ENCODE assay signal across 8 mouse cellular contexts in the genomic region with DNA sequence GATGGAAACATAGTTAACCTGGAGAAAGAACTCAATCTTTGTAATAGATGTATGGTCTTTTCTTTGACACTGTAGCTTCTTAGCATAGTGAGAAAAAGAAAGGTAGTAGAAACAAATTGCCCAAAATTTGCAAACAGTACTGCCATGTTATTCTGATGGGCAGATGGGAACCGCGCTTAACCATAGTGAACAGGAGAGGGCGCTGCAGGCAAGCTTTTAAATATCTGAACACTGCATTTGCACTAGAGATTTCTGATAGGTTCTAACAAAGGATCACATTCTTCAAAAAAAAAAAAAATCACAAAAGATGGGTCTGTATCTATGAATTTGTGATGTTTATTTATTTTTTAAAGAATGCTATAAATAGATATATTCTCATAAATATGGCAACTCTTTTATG. TPM values are rescaled to one million over a fixed set of nuclear protein-coding genes. Genes with fewer than 3 reads are reported as not detected.
DNase-seq lines count a peak whose midpoint lies in the region; ATAC-seq and TF ChIP-seq lines count a peak whose summit lies in the region.

No protein-coding gene starts in this region.

- H3K4me2 ChIP-seq in embryonic facial prominence, embryonic 14.5 days (ENCODE audit: low read depth, low read length) = no peak overlapping the region
- no peak overlapping the region for H3K4me2 ChIP-seq in hindbrain, embryonic 12.5 days (replicated peaks)

- H3K27me3 ChIP-seq in embryonic facial prominence, embryonic 14.5 days (replicated peaks; ENCODE audit: control insufficient read depth, insufficient read depth, low read length) = 0 out of 2 replicates have a peak, but pooled peaks cover 3% of the 10 kb centered on the region
- H3K27me3 ChIP-seq in hindbrain, embryonic 12.5 days = 0 out of 2 replicates have a peak, but pooled peaks cover 4% of the 10 kb centered on the region
- no peaks in the 10 kb centered on the region for H3K27me3 ChIP-seq in testis, adult 2 months (ENCODE audit: control insufficient read depth, insufficient read depth, low read length)

- peak; percentile 34 for DNase-seq in ovary, postnatal 14 days (ENCODE audit: low spot score)
- DNase-seq in ovary, postnatal 10 days (ENCODE audit: low spot score) = no peak
- peak; percentile 29 for DNase-seq in adrenal gland, adult 2 months
- peak; percentile 65 for DNase-seq in embryonic facial prominence, embryonic 14.5 days (ENCODE audit: low spot score)
- peak; percentile 65 to 69 for DNase-seq in left cerebral cortex, adult 18-20 months (ENCODE audit: low spot score in 2 of 2)
- DNase-seq in mesoderm, embryonic 11.5 days (ENCODE audit: low read depth, low spot score) = peak; percentile 69

- H3K9me3 ChIP-seq in embryonic facial prominence, embryonic 14.5 days (ENCODE audit: control insufficient read depth, low read length) = no peaks in the 10 kb centered on the region
- no peaks in the 10 kb centered on the region for H3K9me3 ChIP-seq in hindbrain, embryonic 12.5 days (replicated peaks)

- H3K4me3 ChIP-seq in embryonic facial prominence, embryonic 14.5 days (ENCODE audit: low read depth, low read length) = no peak overlapping the region
- no peak overlapping the region for H3K4me3 ChIP-seq in hindbrain, embryonic 12.5 days
- H3K4me3 ChIP-seq in testis, adult 2 months (ENCODE audit: control insufficient read depth, low read depth, low read length) = no peak overlapping the region

- no peak overlapping the region for H3K9ac ChIP-seq in embryonic facial prominence, embryonic 14.5 days (ENCODE audit: low read depth, low read length)
- no peak overlapping the region for H3K9ac ChIP-seq in hindbrain, embryonic 12.5 days

- H3K36me3 ChIP-seq in embryonic facial prominence, embryonic 14.5 days (ENCODE audit: control insufficient read depth, insufficient read depth, low read length) = no peaks in the 10 kb centered on the region
- no peaks in the 10 kb centered on the region for H3K36me3 ChIP-seq in hindbrain, embryonic 12.5 days
- H3K36me3 ChIP-seq in testis, adult 2 months (ENCODE audit: control insufficient read depth, insufficient read depth, low read length) = no peaks in the 10 kb centered on the region

- no peaks in the 10 kb centered on the region for H3K4me1 ChIP-seq in embryonic facial prominence, embryonic 14.5 days (ENCODE audit: control insufficient read depth, insufficient read depth, low read length)
- H3K4me1 ChIP-seq in hindbrain, embryonic 12.5 days = no peaks in the 10 kb centered on the region
- no peaks in the 10 kb centered on the region for H3K4me1 ChIP-seq in testis, adult 2 months (ENCODE audit: control insufficient read depth, insufficient read depth, low read length)

- H3K27ac ChIP-seq in embryonic facial prominence, embryonic 14.5 days (replicated peaks; ENCODE audit: low read depth, low read length) = no peak overlapping the region
- no peak overlapping the region for H3K27ac ChIP-seq in hindbrain, embryonic 12.5 days
- no peak overlapping the region for H3K27ac ChIP-seq in testis, adult 2 months (ENCODE audit: control insufficient read depth, insufficient read depth, low read depth, low read length)

- WGBS in embryonic facial prominence, embryonic 14.5 days = 0% methylated on average over 3 of the region's 3 CpGs
- WGBS in hindbrain, embryonic 12.5 days = 0% methylated on average over 3 of the region's 3 CpGs

- ATAC-seq in embryonic facial prominence, embryonic 14.5 days (ENCODE audit: low read depth) = no peak
- peak; percentile 58; the same call in 1 of the 2 replicates for ATAC-seq in hindbrain, embryonic 12.5 days (ENCODE audit: low FRiP score)

- peak; percentile 2; the same call in 1 of the 2 replicates for TF ChIP-seq CTCF in testis, adult 2 months (IDR thresholded peaks at IDR 0.05; ENCODE audit: control insufficient read depth, insufficient read depth, insufficient replicate concordance, low read depth, low read length)

- TF ChIP-seq POLR2A in testis, adult 2 months (IDR thresholded peaks at IDR 0.05; ENCODE audit: control insufficient read depth, low read depth, low read length) = no peak

RNA-seq across cellular contexts. Expression of a gene that starts 8.2 kb away (rescaled TPM):
- total RNA-seq in adrenal gland, adult 2 months (2021) = 10 to 100 TPM; 36.6 to 42.6 TPM
- 12.0 and 14.0 TPM in 2 replicates for polyA plus RNA-seq in adrenal gland, adult 2 months (2012; rRNA removed)
- polyA plus RNA-seq in embryonic facial prominence, embryonic 14.5 days (2014; fragmentation: Nextera tagmentation; extraction: Ambion mirVana) = 53.1 and 55.2 TPM in 2 replicates
- 39.9 and 45.3 TPM in 2 replicates for polyA plus RNA-seq in hindbrain, embryonic 12.5 days (2016; fragmentation: Nextera tagmentation; extraction: Ambion mirVana)
- 10 to 100 TPM; 33.5 to 40.2 TPM for total RNA-seq in left cerebral cortex, adult 18-20 months (2021)
- polyA plus RNA-seq in testis, adult 2 months (2012; rRNA removed) = 2.1 and 3.1 TPM in 2 replicates

RNA-seq across cellular contexts. Expression of a gene that starts 58.3 kb away (rescaled TPM):
- total RNA-seq in adrenal gland, adult 2 months (2021) = 1 to 10 TPM; 1.2 to 2.4 TPM
- 0.75 and 0.88 TPM in 2 replicates for polyA plus RNA-seq in adrenal gland, adult 2 months (2012; rRNA removed)
- 10.7 and 11.1 TPM in 2 replicates for polyA plus RNA-seq in embryonic facial prominence, embryonic 14.5 days (2014; fragmentation: Nextera tagmentation; extraction: Ambion mirVana)
- 35.5 and 36.7 TPM in 2 replicates for polyA plus RNA-seq in hindbrain, embryonic 12.5 days (2016; fragmentation: Nextera tagmentation; extraction: Ambion mirVana)
- total RNA-seq in left cerebral cortex, adult 18-20 months (2021) = 1 to 10 TPM; 6.9 to 8.7 TPM
- 31.9 and 35.3 TPM in 2 replicates for polyA plus RNA-seq in testis, adult 2 months (2012; rRNA removed)
